Mouse (Mus musculus) thymus, postnatal 10 days (tissue): ENCODE data around the gene Spred3.

Experiments
- DNase-seq, 2 experiments: peaks; one replicate each; pipeline ENCODE4 v3.0.0; 2021; ENCODE audit warnings: low spot score in 2 of 2

The Spred3 gene

GRCm38 (mm10) chr7:29128725-29129124 lies 41.5 kb downstream of the Spred3 start:
- DNase-seq: peak in 1 of 2 experiments; percentile 44

GRCm38 (mm10) chr7:29126173-29126915 lies 43.9 kb downstream of the Spred3 start:
- peak; percentile 72 to 85 for DNase-seq

GRCm38 (mm10) chr7:29124970-29125369 lies 45.2 kb downstream of the Spred3 start, which contains the start of gene Ryr1:
Ryr1 (minus strand) TSS chr7:29125179.
- peak; percentile 50 to 66 for DNase-seq

- DNase-seq: no peak
Observed at GRCm38 (mm10) chr7:29123531-29124358, 46.5 kb downstream of the Spred3 start.

GRCm38 (mm10) chr7:29122821-29123220 lies 47.4 kb downstream of the Spred3 start:
- DNase-seq: no peak

GRCm38 (mm10) chr7:29119526-29119925 lies 50.7 kb downstream of the Spred3 start:
- DNase-seq: no peak

GRCm38 (mm10) chr7:29118142-29118851 lies 51.9 kb downstream of the Spred3 start:
- DNase-seq: no peak

- peak; percentile 25 to 36 for DNase-seq
Observed at GRCm38 (mm10) chr7:29108992-29109955, 60.9 kb downstream of the Spred3 start.
